In genomic region chr9:59638372-59638771, GRCm38 (mm10) we compare ENCODE assay signal across 20 mouse cellular contexts.
"Had no signal": no experiment of that assay in that cellular context is flagged by ENCODE, and none has a peak within 500 bp of the region (broad histone marks: within the 10 kb centered on the region; RNA-seq: fewer than 3 reads in every experiment).

No protein-coding gene starts in this region.

- H3K4me1 ChIP-seq: midbrain, embryonic 12.5 days; neural tube, embryonic 13.5 days had no signal

- H3K27ac ChIP-seq: kidney, postnatal 0 days; layer of hippocampus, adult 2 months; left cerebral cortex, adult 2 months; liver, embryonic 15.5 days; macrophage; midbrain, embryonic 12.5 days; neural tube, embryonic 13.5 days; stomach, postnatal 0 days had no signal

- H3K4me3 ChIP-seq: layer of hippocampus, adult 2 months; left cerebral cortex, adult 2 months; liver, embryonic 15.5 days; megakaryocyte, embryonic 14.5 days; midbrain, embryonic 12.5 days; myocyte; neural tube, embryonic 13.5 days had no signal

- DNase-seq: kidney, adult 2 months; kidney, postnatal 25 days; layer of hippocampus, adult 9-11 months; layer of hippocampus, postnatal 36 days; lung, embryonic 14.5 days; thymus, adult 2 months; thymus, postnatal 14 days had no signal

- H3K9ac ChIP-seq: liver, embryonic 15.5 days; lung, embryonic 14.5 days; midbrain, embryonic 12.5 days; neural tube, embryonic 13.5 days had no signal

- H3K27me3 ChIP-seq: megakaryocyte, embryonic 14.5 days; midbrain, embryonic 12.5 days; neural tube, embryonic 13.5 days had no signal

- H3K4me2 ChIP-seq: liver, embryonic 15.5 days; lung, embryonic 14.5 days; midbrain, embryonic 12.5 days; neural tube, embryonic 13.5 days had no signal

- H3K9me3 ChIP-seq: liver, embryonic 15.5 days; megakaryocyte, embryonic 14.5 days; midbrain, embryonic 12.5 days; neural tube, embryonic 13.5 days had no signal

- ATAC-seq: intestine, postnatal 0 days; lung, postnatal 0 days; midbrain, embryonic 16.5 days had no signal
